Mouse (Mus musculus) cerebellum, postnatal 14 days (tissue): ENCODE results near the gene Slc35f1.
A peak's percentile ranks its signal among the peaks of the same experiment; 100 is the strongest.

Source experiments
- DNase-seq, 2 experiments: peaks; one replicate each; pipeline ENCODE4 v3.0.0; 2021; ENCODE audit warnings: mixed read lengths in 2 of 2

The Slc35f1 gene

GRCm38 (mm10) chr10:52690334-52690991 is at the start of gene Slc35f1:
Slc35f1 (plus strand) TSS chr10:52690533.
- DNase-seq = peak; percentile 89 to 90

GRCm38 (mm10) chr10:52671234-52671633 is 19.1 kb upstream of the Slc35f1 start:
- DNase-seq = no peak

GRCm38 (mm10) chr10:52690992-52691731 is 829 bp downstream of the Slc35f1 start:
- DNase-seq = peak; percentile 42 to 54

GRCm38 (mm10) chr10:52703688-52704087 is 13.4 kb downstream of the Slc35f1 start:
- DNase-seq = no peak

GRCm38 (mm10) chr10:52704101-52705051 is 14.0 kb downstream of the Slc35f1 start:
- DNase-seq = peak; percentile 34 to 35

GRCm38 (mm10) chr10:52709482-52709881 is 19.1 kb downstream of the Slc35f1 start:
- DNase-seq = no peak

GRCm38 (mm10) chr10:52712166-52712565 is 21.8 kb downstream of the Slc35f1 start:
- no peak for DNase-seq

- DNase-seq = no peak
Measured at GRCm38 (mm10) chr10:52714557-52714956, 24.2 kb downstream of the Slc35f1 start.

GRCm38 (mm10) chr10:52715146-52715545 is 24.8 kb downstream of the Slc35f1 start:
- no peak for DNase-seq

- DNase-seq = no peak
Measured at GRCm38 (mm10) chr10:52718199-52718917, 28.0 kb downstream of the Slc35f1 start.

- DNase-seq = no peak
Measured at GRCm38 (mm10) chr10:52726674-52727073, 36.3 kb downstream of the Slc35f1 start.

- DNase-seq = peak; percentile 74 to 89
Measured at GRCm38 (mm10) chr10:52742671-52743379, 52.5 kb downstream of the Slc35f1 start.

- DNase-seq = no peak
Measured at GRCm38 (mm10) chr10:52743831-52744230, 53.5 kb downstream of the Slc35f1 start.

GRCm38 (mm10) chr10:52748028-52748597 is 57.8 kb downstream of the Slc35f1 start:
- no peak for DNase-seq

- DNase-seq = no peak
Measured at GRCm38 (mm10) chr10:52755949-52756679, 65.8 kb downstream of the Slc35f1 start.

GRCm38 (mm10) chr10:52757496-52758260 is 67.3 kb downstream of the Slc35f1 start:
- no peak for DNase-seq

GRCm38 (mm10) chr10:52758589-52758988 is 68.3 kb downstream of the Slc35f1 start:
- peak; percentile 15 to 51 for DNase-seq

- no peak for DNase-seq
Measured at GRCm38 (mm10) chr10:52760527-52760926, 70.2 kb downstream of the Slc35f1 start.

GRCm38 (mm10) chr10:52779926-52780485 is 89.7 kb downstream of the Slc35f1 start:
- DNase-seq = no peak
